Mouse (Mus musculus): ENCODE measurements around the gene Gdpd2. TPM values are rescaled to one million over a fixed set of nuclear protein-coding genes. Genes with fewer than 3 reads are reported as not detected.

The Gdpd2 gene
- polyA plus RNA-seq (2014; fragmentation: Illumina TruSeq; extraction: RNeasy Lipid Tissue Mini Kit (QIAGEN cat#74804); ENCODE audit: low read depth, low replicate concordance), result 1.3 TPM

DNA sequence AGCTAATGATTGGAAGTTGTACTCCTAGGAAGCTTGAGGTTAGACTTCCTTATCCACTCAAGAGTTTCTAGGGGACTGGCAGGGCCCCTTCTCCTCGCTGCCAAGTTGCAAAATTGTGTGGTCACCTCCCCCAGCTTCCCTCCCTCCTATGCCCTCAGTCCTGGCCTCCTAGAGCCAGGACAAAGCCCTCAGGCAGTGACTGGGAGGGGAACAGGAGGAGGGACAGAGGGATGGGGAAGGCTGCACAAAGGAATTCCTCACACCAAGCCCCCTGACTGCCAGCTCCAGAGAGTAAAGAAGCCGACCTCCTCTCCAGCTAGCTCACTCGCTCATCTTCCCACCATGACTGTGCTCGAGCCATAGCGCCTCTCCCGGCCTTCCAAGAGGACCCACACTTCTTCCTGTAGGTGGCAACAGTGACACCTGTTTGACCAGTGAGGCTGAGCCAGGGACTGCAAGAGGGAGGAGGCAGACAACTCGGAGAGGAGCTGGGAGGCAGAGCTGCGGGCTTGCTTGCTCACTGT lies at the start of gene Gdpd2:
Gene Gdpd2 (plus strand): TSS at position 209 of the 524 bp plus-strand sequence.

DNA sequence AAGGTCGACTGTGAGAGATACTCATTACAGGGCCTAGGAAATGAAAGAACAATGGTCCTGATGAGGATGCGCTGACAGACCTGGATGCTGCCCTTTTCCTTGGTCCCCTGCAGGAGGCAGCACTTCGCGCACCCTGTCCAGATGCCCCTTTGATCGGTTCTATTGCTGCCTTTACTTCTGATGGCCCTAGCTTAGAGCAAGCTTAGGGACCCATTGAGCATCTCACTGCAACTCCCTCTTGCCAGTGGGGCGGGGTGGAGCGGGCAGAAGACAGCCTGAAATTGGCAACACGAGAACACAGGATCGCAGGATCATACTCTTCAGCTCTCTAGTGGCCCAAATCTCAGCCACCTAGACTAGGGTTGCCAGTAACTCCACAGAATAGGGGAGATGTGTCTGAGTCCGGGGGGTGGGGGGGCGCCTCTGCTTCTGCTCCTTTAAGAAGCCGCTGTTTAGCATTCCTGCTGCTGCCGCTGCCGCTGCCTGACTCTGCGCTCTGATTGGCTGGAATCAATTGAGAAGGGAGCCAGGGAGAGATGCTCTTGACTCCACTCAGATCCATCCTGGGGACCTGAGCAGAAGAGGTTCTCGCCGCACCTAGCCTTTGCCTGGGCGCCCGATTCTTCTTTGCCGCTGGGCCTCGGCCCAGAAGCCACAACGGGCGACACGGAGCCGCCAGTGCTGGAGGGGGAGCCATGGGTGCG lies 37.7 kb downstream of the Gdpd2 start, which contains the start of gene Dlg3:
Gene Dlg3 (plus strand): TSS at position 542 of the 704 bp plus-strand sequence.

Other genes with a start within 250 kb of the Gdpd2 start
- 70.8 TPM for gene Igbp1, start 235.6 kb upstream of the Gdpd2 start, polyA plus RNA-seq (2014; fragmentation: Illumina TruSeq; extraction: RNeasy Lipid Tissue Mini Kit (QIAGEN cat#74804); ENCODE audit: low read depth, low replicate concordance)
- gene Dgat2l6, start 205.0 kb upstream of the Gdpd2 start, polyA plus RNA-seq (2014; fragmentation: Illumina TruSeq; extraction: RNeasy Lipid Tissue Mini Kit (QIAGEN cat#74804); ENCODE audit: low read depth, low replicate concordance), result not detected
- gene Awat1, start 157.6 kb upstream of the Gdpd2 start, polyA plus RNA-seq (2014; fragmentation: Illumina TruSeq; extraction: RNeasy Lipid Tissue Mini Kit (QIAGEN cat#74804); ENCODE audit: low read depth, low replicate concordance), result not detected
- gene P2ry4, start 135.0 kb upstream of the Gdpd2 start, polyA plus RNA-seq (2014; fragmentation: Illumina TruSeq; extraction: RNeasy Lipid Tissue Mini Kit (QIAGEN cat#74804); ENCODE audit: low read depth, low replicate concordance), result not detected
- gene Arr3, start 124.4 kb upstream of the Gdpd2 start, polyA plus RNA-seq (2014; fragmentation: Illumina TruSeq; extraction: RNeasy Lipid Tissue Mini Kit (QIAGEN cat#74804); ENCODE audit: low read depth, low replicate concordance), result not detected
- gene Kif4, start 104.1 kb upstream of the Gdpd2 start, polyA plus RNA-seq (2014; fragmentation: Illumina TruSeq; extraction: RNeasy Lipid Tissue Mini Kit (QIAGEN cat#74804); ENCODE audit: low read depth, low replicate concordance), result 0.48 TPM
- 43.4 TPM for gene Pdzd11, start 103.3 kb upstream of the Gdpd2 start, polyA plus RNA-seq (2014; fragmentation: Illumina TruSeq; extraction: RNeasy Lipid Tissue Mini Kit (QIAGEN cat#74804); ENCODE audit: low read depth, low replicate concordance)
- gene Dlg3, start 37.8 kb downstream of the Gdpd2 start, polyA plus RNA-seq (2014; fragmentation: Illumina TruSeq; extraction: RNeasy Lipid Tissue Mini Kit (QIAGEN cat#74804); ENCODE audit: low read depth, low replicate concordance), result 12.8 TPM